Comparison of ENCODE assay signal across 12 mouse cellular contexts in genomic region chr4:57611303-57612077, GRCm38 (mm10). TPM values are rescaled to one million over a fixed set of nuclear protein-coding genes. Genes with fewer than 3 reads are reported as not detected.
A peak's percentile ranks its signal among the peaks of the same experiment; 100 is the strongest.
DNase-seq lines count a peak whose midpoint lies in the region; ATAC-seq and TF ChIP-seq lines count a peak whose summit lies in the region.
"Had no signal": no experiment of that assay in that cellular context is flagged by ENCODE, and none has a peak within 500 bp of the region (broad histone marks: within the 10 kb centered on the region; RNA-seq: fewer than 3 reads in every experiment).

No protein-coding gene starts in this region.

- peaks cover 23% of the 10 kb centered on the region for H3K4me1 ChIP-seq in heart, postnatal 0 days (ENCODE audit: control insufficient read depth, insufficient read depth)
- H3K4me1 ChIP-seq in lung, postnatal 0 days (ENCODE audit: insufficient read depth, low read depth, low read length) = peaks cover 5% of the 10 kb centered on the region; the same call in 1 of the 2 replicates

- 45% methylated on average over 17 of the region's 17 CpGs for WGBS in heart, postnatal 0 days
- 20% methylated on average over 17 of the region's 17 CpGs for WGBS in lung, postnatal 0 days

- H3K36me3 ChIP-seq in heart, postnatal 0 days (replicated peaks; ENCODE audit: control insufficient read depth, insufficient read depth, low read length) = no peaks in the 10 kb centered on the region
- no peaks in the 10 kb centered on the region for H3K36me3 ChIP-seq in lung, postnatal 0 days (ENCODE audit: insufficient read depth, low read length)

- no peak overlapping the region for H3K9ac ChIP-seq in heart, postnatal 0 days (replicated peaks; ENCODE audit: low read depth, low read length)
- H3K9ac ChIP-seq in lung, postnatal 0 days (replicated peaks; ENCODE audit: low read depth) = no peak overlapping the region
- H3K9ac ChIP-seq: forebrain, postnatal 0 days had no signal

- ATAC-seq in heart, postnatal 0 days (ENCODE audit: insufficient read depth, low read depth) = no peak
- ATAC-seq in lung, postnatal 0 days = peak; percentile 68
- ATAC-seq: forebrain, postnatal 0 days had no signal

- intact Hi-C loops in heart, postnatal 25 days (cut with DNase I) = loop anchor here (2.0 kb wide), 1 partner anchor 243 kb away; no protein-coding TSS in a partner anchor

- no peak for TF ChIP-seq EP300 in heart, postnatal 0 days (IDR thresholded peaks at IDR 0.05; ENCODE audit: low read depth)
- TF ChIP-seq EP300 in lung, postnatal 0 days (IDR thresholded peaks at IDR 0.05) = no peak

- no peaks in the 10 kb centered on the region for H3K9me3 ChIP-seq in heart, postnatal 0 days (replicated peaks; ENCODE audit: control insufficient read depth, low read length)
- no peaks in the 10 kb centered on the region for H3K9me3 ChIP-seq in lung, postnatal 0 days (ENCODE audit: low read length)

- peak overlapping the region; percentile 20; the same call in 1 of the 2 replicates for H3K4me2 ChIP-seq in heart, postnatal 0 days (ENCODE audit: low read depth, low read length)
- H3K4me2 ChIP-seq in lung, postnatal 0 days (replicated peaks; ENCODE audit: low read depth, low read length) = 0 out of 2 replicates have a peak overlapping the region, but pooled peaks have one; percentile 1

- H3K4me3 ChIP-seq in heart, postnatal 0 days (ENCODE audit: low read depth, low read length) = no peak overlapping the region
- H3K4me3 ChIP-seq in lung, postnatal 0 days (ENCODE audit: low read depth, low read length) = no peak overlapping the region

- H3K27me3 ChIP-seq in heart, postnatal 0 days (ENCODE audit: control insufficient read depth, insufficient read depth, low read length) = no peaks in the 10 kb centered on the region
- no peaks in the 10 kb centered on the region for H3K27me3 ChIP-seq in lung, postnatal 0 days (replicated peaks; ENCODE audit: insufficient read depth, low read length)
- H3K27me3 ChIP-seq: CH12.LX had no signal

- H3K27ac ChIP-seq in heart, postnatal 0 days (ENCODE audit: low read depth) = peak overlapping the region; percentile 52
- peak overlapping the region; percentile 51; the same call in 1 of the 2 replicates for H3K27ac ChIP-seq in lung, postnatal 0 days (ENCODE audit: low read length)

- DNase-seq in heart, adult 8-10 months (ENCODE audit: low spot score) = peak; percentile 23
- DNase-seq in heart, postnatal 25 days (ENCODE audit: low spot score) = no peak
- peak; percentile 73 for DNase-seq in embryo, embryonic 10.5 days (ENCODE audit: low spot score)
- no peak for DNase-seq in heart, postnatal 0 days (ENCODE audit: low spot score)
- DNase-seq in lung, postnatal 0 days (ENCODE audit: low spot score) = peak; percentile 82
- no peak for DNase-seq in cerebellum, postnatal 36 days
- DNase-seq in adrenal gland, postnatal 25 days = no peak
- DNase-seq in layer of hippocampus, postnatal 25 days (ENCODE audit: extremely low spot score in 1 of 2, low spot score in 1 of 2) = no peak
- DNase-seq: adrenal gland, postnatal 36 days; forebrain, postnatal 0 days; left cerebral cortex, postnatal 4 days had no signal

- no peak for TF ChIP-seq CTCF in heart, postnatal 0 days (IDR thresholded peaks at IDR 0.05; ENCODE audit: low read depth)
- TF ChIP-seq CTCF in lung, postnatal 0 days (IDR thresholded peaks at IDR 0.05) = no peak

RNA-seq across cellular contexts. Expression of gene Pakap, which starts 43.5 kb away (rescaled TPM):
- 10 to 100 TPM; 29.2 to 44.2 (median 39.5) TPM for total RNA-seq in heart, adult 8-10 months (2022)
- 10 to 100 TPM; 37.4 to 44.3 TPM for total RNA-seq in heart, postnatal 25 days (2021)
- total RNA-seq in heart, postnatal 0 days (2014; rRNA removed; ENCODE audit: low replicate concordance) = 21.1 and 26.8 TPM in 2 replicates
- 33.8 and 43.7 TPM in 2 replicates for polyA plus RNA-seq in heart, postnatal 0 days (2015; fragmentation: Nextera tagmentation; extraction: Ambion mirVana)
- 60.5 and 68.6 TPM in 2 replicates for polyA plus RNA-seq in lung, postnatal 0 days (2015; fragmentation: Nextera tagmentation; extraction: Ambion mirVana)
- 67.2 and 126 TPM in 2 replicates for total RNA-seq in adrenal gland, postnatal 25 days (2021)
- total RNA-seq in layer of hippocampus, postnatal 25 days (2021) = 10 to 100 TPM; 23.4 to 28.3 TPM

Comparison
In these comparisons a context has a peak if more than half of its experiments do, and no peak if none do; other contexts are left out.
1. DNase-seq: peak in heart, adult 8-10 months (single experiment), embryo, embryonic 10.5 days (single experiment) and lung, postnatal 0 days (single experiment); none in heart, postnatal 25 days (single experiment), heart, postnatal 0 days (single experiment), cerebellum, postnatal 36 days (0 of 2), adrenal gland, postnatal 25 days (single experiment) and layer of hippocampus, postnatal 25 days (0 of 2).